Mouse (Mus musculus) E14TG2a.4 (cell line): ENCODE measurements around the gene Arhgef11.

Source experiments
- CTCF ChIP-seq: conservative IDR thresholded peaks from 2 replicates; pipeline ENCODE4 v1.5.1; 2014; ENCODE audit warnings: low read length
- NANOG ChIP-seq: IDR thresholded peaks from 2 replicates; pipeline ENCODE4 v1.6.1; 2014; ENCODE audit warnings: borderline replicate concordance, low read length, mixed read lengths
- POU5F1 ChIP-seq: IDR thresholded peaks from 2 replicates; pipeline ENCODE4 v1.6.1; 2014; ENCODE audit warnings: low read length, borderline replicate concordance

GRCm38 (mm10) chr3:87778283-87778682 lies 160.9 kb downstream of the Arhgef11 start:
- no peak for TF ChIP-seq CTCF
- no peak for TF ChIP-seq POU5F1
- no peak for TF ChIP-seq NANOG
